Mouse (Mus musculus): Measurements from ENCODE around the gene Gm20538.

Gene Gm20538

DNA sequence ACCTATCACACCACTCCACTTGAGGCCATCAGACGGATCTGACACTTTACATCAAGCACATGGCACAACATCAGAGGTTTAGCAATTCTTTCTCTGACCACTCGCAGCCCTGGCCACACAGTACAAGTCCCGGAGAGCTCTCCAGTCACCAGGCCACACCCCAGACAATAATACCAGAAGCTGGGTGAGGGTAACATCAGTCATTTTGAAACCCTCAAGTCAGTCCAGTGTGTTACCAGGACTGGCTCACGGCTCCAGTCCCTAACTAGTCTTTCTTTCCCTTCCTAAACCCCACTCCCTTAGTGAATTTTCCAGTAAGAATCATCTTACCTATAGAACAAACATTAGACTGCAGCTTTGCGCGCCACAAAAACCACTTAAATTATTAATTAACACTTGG, 22.6 kb downstream of the Gm20538 start:
- no peak for DNase-seq

DNA sequence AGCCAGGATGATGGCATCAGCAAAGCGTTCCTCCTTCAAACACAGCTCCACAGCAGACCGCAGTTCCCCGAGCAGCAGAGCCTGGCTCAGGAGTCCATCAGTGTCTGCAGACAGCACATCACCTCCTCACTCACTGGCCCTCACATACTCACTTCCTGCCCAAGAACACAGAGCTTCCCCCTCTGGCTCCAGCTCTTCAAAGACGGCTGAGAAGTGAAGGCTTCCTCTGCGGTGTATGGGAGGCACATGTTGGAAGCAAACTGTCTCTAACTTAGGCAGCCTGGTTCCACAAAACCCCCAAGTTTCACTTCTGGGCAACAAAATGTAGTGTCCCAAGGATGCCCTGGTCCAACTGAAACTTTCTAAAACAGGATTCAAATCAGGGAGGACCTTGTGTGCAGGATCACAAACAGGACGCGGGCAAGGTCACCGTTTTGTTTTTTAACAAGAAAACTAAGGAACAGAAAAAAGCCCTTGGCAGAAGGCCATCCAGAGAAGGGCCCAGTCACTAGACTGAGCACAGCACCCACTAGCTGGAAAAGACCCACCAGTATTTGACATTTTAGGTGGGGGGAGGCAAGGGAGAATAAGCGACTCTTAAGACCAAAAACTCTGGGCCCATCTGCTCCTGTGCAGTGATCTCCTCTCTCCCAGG, 27.0 kb downstream of the Gm20538 start:
- no peak for DNase-seq

DNA sequence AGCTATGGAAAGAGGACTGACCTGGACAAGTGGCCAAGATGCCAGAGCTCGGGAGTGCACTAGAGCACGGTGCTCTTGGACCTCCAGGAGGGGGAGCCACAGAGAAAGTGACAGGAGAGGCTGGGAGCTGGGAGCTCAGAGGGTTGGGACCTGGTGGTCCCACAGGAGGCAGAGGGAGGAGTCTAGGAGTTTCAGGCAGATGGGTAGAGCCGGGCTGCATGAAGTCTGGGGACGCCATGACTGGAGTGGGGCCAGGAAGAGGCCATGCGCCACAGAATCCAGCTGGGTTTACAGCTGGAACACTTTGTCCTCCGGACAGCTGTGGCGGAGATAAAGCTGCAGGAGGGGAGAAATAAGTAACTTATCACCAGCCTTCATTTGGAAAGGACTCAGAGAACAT, 33.5 kb downstream of the Gm20538 start:
- DNase-seq: peak in 1 of 2 experiments; percentile 27

DNA sequence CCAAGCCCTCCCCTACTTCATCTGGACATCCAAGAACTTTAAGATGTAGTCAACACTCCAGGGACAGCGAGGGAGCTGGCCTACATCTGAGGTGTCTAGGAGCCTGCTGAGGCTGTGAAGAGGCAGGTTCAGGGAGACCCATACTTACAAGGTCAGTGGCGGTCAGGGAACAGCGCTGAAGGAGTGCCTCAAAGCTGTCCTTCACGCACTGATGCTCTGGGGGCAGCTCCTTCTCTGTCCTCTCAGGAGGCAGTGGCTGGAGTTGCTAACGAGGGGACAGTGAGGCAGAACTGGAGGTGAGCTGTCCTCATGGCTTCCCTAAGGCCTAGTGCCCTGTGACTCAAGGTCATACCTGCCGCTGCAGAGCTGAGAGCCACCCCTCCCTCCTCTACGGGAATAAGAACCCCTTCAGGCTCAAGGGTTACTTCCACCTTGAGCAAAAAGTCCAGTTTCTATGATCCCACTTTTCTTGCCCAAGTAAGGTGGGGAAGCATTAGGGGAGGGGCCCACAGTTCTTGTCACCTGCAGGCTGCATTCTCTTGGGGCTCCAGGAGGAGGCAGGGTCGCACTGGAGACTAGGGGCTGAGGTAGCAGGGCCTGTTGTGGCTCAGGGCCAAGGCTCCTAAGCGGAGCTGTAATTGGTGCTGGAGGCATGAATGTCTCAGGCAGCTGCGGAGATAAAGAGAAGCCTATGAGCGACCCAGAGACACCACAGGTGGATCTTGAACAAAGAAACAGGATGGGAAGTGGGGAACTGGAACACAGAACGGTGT, 34.4 kb downstream of the Gm20538 start:
- peak in 1 of 2 experiments; percentile 30 for DNase-seq

DNA sequence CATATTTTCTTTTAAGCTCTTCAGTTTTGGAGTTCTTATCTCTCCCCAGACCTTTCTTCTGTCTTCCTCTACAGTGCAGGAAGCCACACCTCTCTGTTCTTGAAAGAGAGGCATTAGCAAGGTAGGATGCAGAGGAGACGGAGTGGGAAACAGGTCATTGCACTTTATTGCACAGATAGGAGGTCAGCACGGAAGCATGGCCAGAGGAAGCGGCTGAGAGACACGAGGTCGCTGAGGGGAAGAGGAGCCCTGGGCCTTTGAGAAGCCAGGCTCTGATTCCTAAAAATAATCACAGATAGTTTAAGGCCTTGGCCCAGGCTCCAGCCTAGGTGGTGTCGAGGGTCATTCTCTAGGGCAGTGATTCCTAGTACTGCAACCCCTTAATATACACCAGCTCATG, 36.9 kb downstream of the Gm20538 start:
- no peak for DNase-seq

DNA sequence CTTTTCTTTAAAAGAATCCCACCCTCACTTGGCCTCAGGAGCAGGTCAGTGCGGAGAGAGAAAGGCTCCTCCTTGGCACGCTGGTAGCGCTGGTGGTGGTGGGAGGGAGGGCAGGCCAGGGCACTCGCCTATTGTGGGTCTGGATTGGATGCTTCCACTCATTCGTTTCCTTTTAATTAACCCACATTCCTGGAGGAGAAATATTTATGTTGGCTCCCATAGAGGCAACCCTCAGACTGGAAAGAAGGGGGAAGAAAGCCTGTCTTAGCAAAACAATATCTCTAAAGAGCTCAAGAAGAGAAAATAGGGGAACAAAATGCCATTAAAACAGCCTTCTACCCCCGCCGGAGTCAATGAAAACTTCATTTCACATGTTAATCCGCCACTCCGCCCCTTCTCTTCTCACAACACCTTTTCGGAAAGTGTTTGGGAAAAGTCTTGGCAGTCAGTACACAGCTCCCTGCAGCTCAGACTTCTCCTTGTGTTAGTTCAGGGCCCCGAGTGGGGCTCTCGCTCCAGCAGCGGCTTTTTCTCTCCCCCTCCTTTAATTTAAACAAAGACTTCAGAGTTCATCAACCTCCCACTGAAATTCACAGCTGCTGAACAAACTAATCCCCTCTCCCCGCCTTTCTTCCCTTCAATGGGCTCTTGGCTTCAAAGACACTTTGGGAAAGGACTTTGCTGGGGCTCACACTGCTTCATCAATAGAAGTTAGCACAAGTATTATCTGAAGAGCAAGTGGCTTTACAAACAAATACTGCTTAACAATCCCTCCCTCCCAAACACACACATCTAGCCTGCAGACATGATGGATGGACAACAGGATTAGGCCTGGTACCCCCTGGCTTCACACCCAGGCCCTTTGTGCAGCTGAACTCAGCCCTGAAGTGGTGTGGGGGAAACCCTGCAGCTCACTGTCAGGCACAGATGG, 37.8 kb downstream of the Gm20538 start:
- no peak for DNase-seq

DNA sequence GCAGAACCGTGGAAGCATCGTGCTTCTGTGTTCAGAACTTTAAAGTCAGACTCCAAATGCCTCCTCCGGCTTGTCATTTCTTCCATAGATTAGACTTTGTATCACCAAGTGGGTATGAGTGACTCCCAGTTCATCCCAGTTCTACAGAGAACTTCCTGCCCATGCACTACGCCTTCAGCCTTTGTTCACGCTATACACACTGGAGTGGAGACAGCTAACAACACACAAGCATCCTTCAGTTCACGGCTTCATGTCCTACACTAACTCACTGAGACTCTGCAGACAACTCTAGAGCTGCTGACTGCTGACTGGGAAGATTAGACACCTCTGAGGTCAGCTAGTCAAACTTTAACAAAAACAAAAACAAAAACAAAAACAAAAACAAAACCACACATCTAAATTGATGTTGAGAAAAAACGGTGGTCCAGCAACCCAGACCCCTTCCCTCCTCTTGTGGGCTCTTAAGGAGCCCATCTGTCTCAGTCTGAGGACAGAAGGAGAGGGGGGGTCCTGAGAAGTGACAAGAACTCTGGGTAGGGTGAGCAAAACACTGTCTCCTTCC, 38.6 kb downstream of the Gm20538 start:
- DNase-seq: no peak

DNA sequence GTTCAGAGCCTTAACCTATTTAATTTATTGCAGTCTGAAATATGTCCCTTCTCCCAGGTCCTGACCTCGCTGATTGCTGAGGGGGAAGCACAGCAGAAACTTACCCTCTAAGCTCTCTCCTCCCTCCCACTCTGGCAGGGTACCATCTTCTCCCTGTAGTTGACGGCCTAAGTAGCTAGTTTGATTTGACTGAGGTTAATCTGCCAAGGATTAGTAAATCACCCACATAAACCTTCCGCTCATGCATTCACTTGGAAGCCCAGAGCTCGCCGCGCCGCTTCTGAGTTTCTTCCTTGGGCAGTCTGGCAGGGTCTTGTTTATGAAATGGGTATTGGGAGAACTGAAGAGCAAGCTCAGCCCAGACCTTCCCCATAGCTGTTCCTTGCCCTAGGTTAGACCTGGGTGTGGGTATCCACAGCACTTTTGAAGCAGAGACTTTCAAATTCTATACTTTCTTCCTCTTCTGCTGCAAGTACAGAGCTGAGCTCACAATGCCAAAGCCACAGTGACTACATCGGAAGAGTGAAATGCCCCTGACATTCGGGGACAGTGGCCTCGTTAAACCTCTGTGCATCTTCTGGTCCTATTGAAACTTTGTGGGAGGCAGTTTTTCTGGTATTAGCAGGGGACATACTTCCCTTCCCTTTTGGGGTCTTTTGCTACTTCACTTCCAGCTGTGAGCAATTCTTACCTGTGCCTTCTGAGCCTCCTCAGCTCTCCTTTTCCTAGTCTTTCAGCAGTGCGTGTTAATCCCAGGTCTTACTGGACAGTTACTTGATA, 39.4 kb downstream of the Gm20538 start:
- DNase-seq: no peak

DNA sequence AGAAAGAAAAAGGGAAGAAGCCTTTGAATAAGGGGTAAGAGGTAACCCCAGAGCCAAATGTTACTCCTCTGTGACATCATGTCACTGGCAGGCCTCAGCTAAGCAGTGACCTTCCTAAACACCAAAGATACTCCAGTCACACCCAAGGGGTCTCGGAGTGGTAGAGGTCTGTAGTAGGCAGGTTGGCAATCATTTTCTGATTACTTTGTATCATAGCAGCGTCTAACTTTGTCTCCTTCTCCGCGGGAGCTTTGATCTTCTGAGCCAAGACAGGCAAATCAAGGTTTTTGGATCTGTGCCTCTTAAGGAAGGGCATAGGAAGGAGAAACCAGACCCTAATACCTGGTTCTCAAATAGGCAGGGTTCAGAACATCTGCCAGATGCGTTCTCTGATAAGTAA, 40.0 kb downstream of the Gm20538 start:
- DNase-seq: no peak

DNA sequence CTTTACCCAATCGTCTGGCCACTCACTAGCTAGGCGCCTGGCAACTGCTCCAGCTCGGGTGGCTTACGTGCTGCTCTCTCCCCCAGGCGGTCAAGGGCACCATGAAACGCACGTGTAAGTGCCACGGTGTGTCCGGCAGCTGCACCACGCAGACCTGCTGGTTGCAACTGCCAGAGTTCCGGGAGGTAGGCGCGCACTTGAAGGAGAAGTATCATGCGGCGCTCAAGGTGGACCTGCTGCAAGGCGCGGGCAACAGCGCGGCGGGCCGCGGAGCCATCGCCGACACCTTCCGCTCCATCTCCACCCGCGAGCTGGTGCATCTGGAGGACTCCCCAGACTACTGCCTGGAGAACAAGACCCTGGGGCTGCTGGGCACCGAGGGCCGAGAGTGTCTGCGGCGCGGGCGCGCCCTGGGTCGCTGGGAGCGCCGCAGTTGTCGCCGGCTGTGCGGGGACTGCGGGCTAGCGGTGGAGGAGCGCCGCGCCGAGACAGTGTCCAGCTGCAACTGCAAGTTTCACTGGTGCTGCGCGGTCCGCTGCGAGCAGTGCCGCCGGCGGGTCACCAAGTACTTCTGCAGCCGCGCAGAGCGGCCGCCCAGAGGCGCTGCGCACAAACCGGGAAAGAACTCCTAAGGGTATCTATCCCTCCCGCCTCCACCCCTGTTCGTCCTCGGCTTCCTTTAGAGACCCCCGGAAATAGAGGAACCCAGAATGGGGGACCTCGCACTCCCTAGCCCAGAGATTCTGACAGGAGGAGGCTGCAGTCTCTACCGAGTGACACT, 41.0 kb downstream of the Gm20538 start:
- peak; percentile 12 to 13 for DNase-seq

DNA sequence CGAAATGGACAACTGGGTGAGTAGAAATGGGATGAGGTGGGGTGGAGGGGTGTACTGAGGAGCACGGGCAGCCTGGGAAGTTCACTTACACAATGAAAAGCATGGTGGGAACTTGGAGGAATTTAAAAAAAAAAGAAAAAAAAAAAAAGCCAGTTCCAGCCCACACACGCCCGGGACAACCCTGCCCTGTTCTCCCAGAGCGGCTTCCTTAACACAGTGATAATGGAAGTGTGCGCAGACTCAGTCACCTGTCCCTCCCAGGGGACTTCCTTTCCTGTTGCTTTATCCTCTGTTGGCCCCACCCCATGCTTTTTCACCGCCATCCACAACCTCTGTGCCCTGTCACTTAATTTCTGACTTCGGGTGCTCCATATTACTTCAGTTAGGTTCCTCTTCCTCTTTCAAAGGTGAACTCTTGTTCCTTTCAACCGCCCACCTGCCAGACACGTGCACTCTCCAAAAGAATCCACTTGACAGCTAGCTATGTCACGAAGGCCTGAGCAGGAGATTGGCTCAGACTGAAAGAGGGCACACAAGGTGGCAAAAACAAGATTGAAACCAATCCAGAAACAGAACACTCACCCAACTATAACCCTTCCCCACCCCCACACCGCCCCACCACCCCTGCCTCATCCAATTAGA, 42.0 kb downstream of the Gm20538 start:
- DNase-seq: no peak

DNA sequence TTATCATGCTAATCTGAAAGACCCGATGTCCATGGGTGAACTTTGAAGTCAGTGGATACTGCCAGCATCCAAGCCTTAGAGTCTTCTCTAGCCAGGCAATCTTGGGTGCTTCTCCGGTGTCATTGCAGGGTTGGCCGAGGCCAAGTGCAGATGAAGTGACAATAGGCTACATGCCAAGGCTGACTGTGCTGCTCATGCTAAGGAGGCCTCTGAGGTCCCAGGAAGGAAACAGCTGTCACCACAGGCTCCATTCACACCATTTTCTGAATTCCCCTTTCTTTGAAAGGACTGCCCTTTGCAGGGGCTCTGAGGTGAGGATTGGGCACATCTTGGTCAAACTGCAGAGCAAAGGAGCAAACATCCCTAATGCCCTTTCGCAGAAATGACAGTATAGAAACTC, 49.9 kb downstream of the Gm20538 start:
- DNase-seq: no peak

DNA sequence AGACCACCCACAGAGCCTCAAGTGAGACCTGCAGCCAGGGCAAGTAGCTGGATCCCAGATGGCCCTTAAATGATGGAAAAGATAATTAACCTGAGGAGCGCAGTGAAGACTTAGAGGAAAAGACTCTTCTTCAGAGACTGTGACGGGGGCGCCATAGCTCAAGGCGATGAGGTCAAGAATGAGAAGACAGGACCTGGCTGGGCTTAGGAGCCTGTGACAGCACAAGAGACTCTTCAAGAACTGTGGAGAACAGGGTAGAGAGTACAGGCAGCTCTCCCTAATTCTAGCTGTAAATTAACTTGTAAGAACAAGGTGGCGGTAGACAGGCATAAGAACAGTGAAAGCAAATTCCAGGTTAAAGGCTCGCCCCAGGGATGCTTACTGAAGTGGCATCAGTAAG, 50.7 kb downstream of the Gm20538 start:
- DNase-seq: no peak

DNA sequence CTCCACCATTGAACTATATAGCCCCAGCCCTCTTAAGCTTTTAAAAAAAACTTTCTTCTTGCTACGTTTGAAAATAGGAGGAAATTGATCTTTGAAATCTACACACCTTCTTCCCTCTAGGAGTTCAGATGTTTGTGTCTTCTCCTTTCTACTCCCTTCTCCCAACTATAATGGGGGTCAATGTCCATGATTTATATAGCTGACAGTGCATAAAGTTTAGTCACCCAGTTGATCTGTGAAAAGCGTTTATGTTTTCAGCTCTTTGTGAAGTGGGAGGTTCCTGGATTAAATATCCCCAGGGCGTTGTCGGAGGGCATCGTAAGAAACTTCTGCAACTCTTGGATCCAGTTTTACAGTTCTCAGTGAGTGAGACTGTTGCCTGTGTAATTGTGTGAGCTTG, 52.4 kb downstream of the Gm20538 start:
- DNase-seq: no peak

DNA sequence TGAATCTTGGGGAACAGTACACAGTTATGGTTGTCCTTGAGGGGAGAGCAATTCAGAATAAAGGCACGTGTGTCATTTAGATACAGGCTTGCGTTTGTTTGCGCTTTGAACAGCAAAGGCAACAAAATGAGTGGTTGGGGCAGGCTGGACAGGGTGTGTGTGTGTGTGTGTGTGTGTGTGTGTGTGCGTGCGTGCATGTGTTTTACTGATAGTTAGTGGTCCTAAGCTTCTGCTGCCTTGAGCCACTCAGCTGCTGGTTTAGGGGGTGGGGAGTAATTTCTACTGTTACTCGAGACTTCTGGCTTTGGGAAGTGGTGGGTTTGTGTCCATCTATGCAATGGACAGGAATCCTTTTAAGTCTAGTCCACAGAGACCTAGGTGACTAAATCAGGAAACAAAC, 53.7 kb downstream of the Gm20538 start:
- DNase-seq: no peak

DNA sequence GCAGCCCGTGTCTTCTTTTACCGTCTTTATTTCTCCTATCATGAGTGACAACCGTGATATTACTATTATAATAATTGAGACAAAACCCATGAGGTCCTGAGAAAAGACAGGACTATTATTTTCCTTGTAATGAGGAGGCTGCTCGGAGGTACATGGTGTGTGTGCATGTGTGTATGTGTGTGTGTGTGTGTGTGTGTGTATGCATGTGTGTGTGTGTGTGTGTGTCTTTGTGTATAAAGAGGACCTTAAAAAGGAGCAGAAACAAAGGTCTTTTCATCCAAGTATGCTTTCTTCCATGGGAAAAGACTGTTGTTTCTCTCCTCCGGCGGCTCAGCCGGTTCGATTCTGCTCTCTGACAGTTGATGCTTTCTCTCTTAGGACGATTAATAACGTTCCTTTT, 55.7 kb downstream of the Gm20538 start:
- no peak for DNase-seq

DNA sequence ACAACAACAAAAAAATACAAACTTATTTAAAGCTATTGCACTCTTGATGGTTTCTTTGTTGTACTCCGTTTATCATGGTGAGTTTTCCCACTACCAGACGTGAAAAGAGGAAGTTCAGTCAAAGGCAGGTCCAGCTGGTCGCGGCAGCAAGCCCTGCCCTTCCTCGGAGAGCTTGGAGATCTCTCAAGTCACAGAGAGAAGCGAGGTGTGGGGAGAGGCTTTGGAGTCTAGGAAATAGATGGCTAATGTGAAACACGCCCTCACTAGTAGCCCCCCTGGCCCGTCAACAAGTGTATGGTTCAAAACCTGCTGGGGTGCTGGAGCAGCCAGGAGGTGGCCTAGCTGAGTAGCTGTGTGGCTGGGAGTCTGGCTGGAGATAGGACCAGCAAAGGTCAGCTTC, 56.1 kb downstream of the Gm20538 start:
- DNase-seq: no peak

All from cerebellum, postnatal 14 days (tissue).